ENCODE assay signal across 9 mouse cellular contexts in genomic region chr10:80159021-80159560, GRCm38 (mm10). TPM values are rescaled to one million over a fixed set of nuclear protein-coding genes. Genes with fewer than 3 reads are reported as not detected.
DNase-seq lines count a peak whose midpoint lies in the region; ATAC-seq and TF ChIP-seq lines count a peak whose summit lies in the region.
"Had no signal": no experiment of that assay in that cellular context is flagged by ENCODE, and none has a peak within 500 bp of the region (broad histone marks: within the 10 kb centered on the region; RNA-seq: fewer than 3 reads in every experiment).

No protein-coding gene starts in this region.

- no peaks in the 10 kb centered on the region for H3K27me3 ChIP-seq in cerebellum, adult 2 months (ENCODE audit: control insufficient read depth, insufficient read depth, low read length)
- no peaks in the 10 kb centered on the region for H3K27me3 ChIP-seq in CH12.LX (replicated peaks)
- no peaks in the 10 kb centered on the region for H3K27me3 ChIP-seq in embryonic facial prominence, embryonic 15.5 days
- no peaks in the 10 kb centered on the region for H3K27me3 ChIP-seq in hindbrain, embryonic 14.5 days (ENCODE audit: control insufficient read depth, insufficient read depth, low read length)
- no peaks in the 10 kb centered on the region for H3K27me3 ChIP-seq in liver, embryonic 13.5 days
- H3K27me3 ChIP-seq in midbrain, embryonic 16.5 days (ENCODE audit: control insufficient read depth, insufficient read depth, low read depth, low read length), result no peaks in the 10 kb centered on the region
- H3K27me3 ChIP-seq: Patski had no signal

- no peak for TF ChIP-seq POLR2A in cerebellum, adult 2 months (IDR thresholded peaks at IDR 0.05; ENCODE audit: borderline replicate concordance, insufficient read depth, low read length)
- TF ChIP-seq POLR2A in CH12.LX (IDR thresholded peaks at IDR 0.05; ENCODE audit: low read depth, low read length), result no peak; the same call in 1 of the 2 replicates

- peak overlapping the region; percentile 63 for H3K9ac ChIP-seq in CH12.LX (ENCODE audit: insufficient read depth, low read depth)
- peak overlapping the region; percentile 2; the same call in 1 of the 2 replicates for H3K9ac ChIP-seq in embryonic facial prominence, embryonic 15.5 days
- peak overlapping the region; percentile 59 for H3K9ac ChIP-seq in hindbrain, embryonic 14.5 days
- H3K9ac ChIP-seq in liver, embryonic 13.5 days, result peak overlapping the region; percentile 37
- peak overlapping the region; percentile 64 for H3K9ac ChIP-seq in midbrain, embryonic 16.5 days (ENCODE audit: low read depth, low read length)

- no peak for TF ChIP-seq CTCF in cerebellum, adult 2 months (IDR thresholded peaks at IDR 0.05; ENCODE audit: borderline replicate concordance, insufficient read depth, low read depth, low read length)
- no peak for TF ChIP-seq CTCF in CH12.LX (conservative IDR thresholded peaks at IDR 0.05 in 1 of 2, IDR thresholded peaks at IDR 0.05 in 1 of 2; ENCODE audit: low read depth in 2 of 2, low read length in 2 of 2)

- peak; percentile 3; the same call in 1 of the 2 replicates for ATAC-seq in embryonic facial prominence, embryonic 15.5 days (ENCODE audit: insufficient number of reproducible peaks, low FRiP score, low TSS enrichment, low read depth)
- peak; percentile 26; the same call in 1 of the 2 replicates for ATAC-seq in hindbrain, embryonic 14.5 days (ENCODE audit: low FRiP score)
- ATAC-seq in liver, embryonic 13.5 days (ENCODE audit: low read depth), result no peak
- peak; percentile 30 for ATAC-seq in midbrain, embryonic 16.5 days

- DNase-seq in cerebellum, adult 2 months, result no peak
- DNase-seq in cerebellum, postnatal 4 days (ENCODE audit: low spot score in 2 of 2), result no peak
- DNase-seq in CH12.LX (ENCODE audit: extremely low read depth), result no peak
- DNase-seq in hindbrain, embryonic 14.5 days (ENCODE audit: low spot score), result no peak
- no peak for DNase-seq in liver, embryonic 13.5 days
- no peak for DNase-seq in Muller cell, postnatal 12 days (ENCODE audit: inconsistent ontology term)

- peak overlapping the region; percentile 60 for H3K27ac ChIP-seq in cerebellum, adult 2 months (ENCODE audit: insufficient read depth, low read length)
- H3K27ac ChIP-seq in CH12.LX (ENCODE audit: insufficient read depth, low read depth), result peak overlapping the region; percentile 92
- H3K27ac ChIP-seq in embryonic facial prominence, embryonic 15.5 days (replicated peaks), result peak overlapping the region; percentile 98
- H3K27ac ChIP-seq in hindbrain, embryonic 14.5 days, result peak overlapping the region; percentile 92
- peak overlapping the region; percentile 85 for H3K27ac ChIP-seq in liver, embryonic 13.5 days
- H3K27ac ChIP-seq in midbrain, embryonic 16.5 days (ENCODE audit: low read length), result peak overlapping the region; percentile 90

- WGBS in cerebellum, adult 2 months, result 10% methylated on average over 12 of the region's 12 CpGs
- 7% methylated on average over 12 of the region's 12 CpGs for WGBS in embryonic facial prominence, embryonic 15.5 days
- WGBS in hindbrain, embryonic 14.5 days, result 9% methylated on average over 12 of the region's 12 CpGs
- WGBS in liver, embryonic 13.5 days (ENCODE audit: insufficient replicate concordance), result 24% methylated on average over 12 of the region's 12 CpGs
- WGBS in midbrain, embryonic 16.5 days, result 5% methylated on average over 12 of the region's 12 CpGs

- peak overlapping the region; percentile 61 for H3K4me2 ChIP-seq in CH12.LX (ENCODE audit: insufficient read depth, low read depth, poor library complexity, severe bottlenecking)
- peak overlapping the region; percentile 79 for H3K4me2 ChIP-seq in embryonic facial prominence, embryonic 15.5 days (replicated peaks)
- H3K4me2 ChIP-seq in hindbrain, embryonic 14.5 days (replicated peaks), result peak overlapping the region; percentile 74
- peak overlapping the region; percentile 95 for H3K4me2 ChIP-seq in liver, embryonic 13.5 days
- peak overlapping the region; percentile 78 for H3K4me2 ChIP-seq in midbrain, embryonic 16.5 days (ENCODE audit: low read length)

- no peaks in the 10 kb centered on the region for H3K9me3 ChIP-seq in CH12.LX (replicated peaks; ENCODE audit: low read length)
- no peaks in the 10 kb centered on the region for H3K9me3 ChIP-seq in embryonic facial prominence, embryonic 15.5 days (replicated peaks)
- H3K9me3 ChIP-seq in hindbrain, embryonic 14.5 days (ENCODE audit: control insufficient read depth, low read length), result no peaks in the 10 kb centered on the region
- H3K9me3 ChIP-seq in liver, embryonic 13.5 days (replicated peaks), result no peaks in the 10 kb centered on the region
- no peaks in the 10 kb centered on the region for H3K9me3 ChIP-seq in midbrain, embryonic 16.5 days (replicated peaks; ENCODE audit: control insufficient read depth, low read length, poor library complexity, severe bottlenecking)

- dilution Hi-C loops in CH12.LX (cut with MboI; ENCODE audit: extremely low pct_ligation_motif_present, extremely low pct_unique_long_range_greater_than_20kb, low sequenced_read_pairs), result no loop called here

- TF ChIP-seq RAD21 in CH12.LX (IDR thresholded peaks at IDR 0.05; ENCODE audit: low read depth, low read length), result no peak

- peak overlapping the region; percentile 54 for H3K4me3 ChIP-seq in cerebellum, adult 2 months (replicated peaks; ENCODE audit: insufficient read depth, low read depth, low read length)
- peak overlapping the region; percentile 51 to 66 (median 54) for H3K4me3 ChIP-seq in CH12.LX (replicated peaks in 1 of 3; ENCODE audit: low read depth in 2 of 3, low read length in 2 of 3, poor library complexity in 1 of 3)
- H3K4me3 ChIP-seq in embryonic facial prominence, embryonic 15.5 days (replicated peaks), result peak overlapping the region; percentile 47
- peak overlapping the region; percentile 30 for H3K4me3 ChIP-seq in hindbrain, embryonic 14.5 days (replicated peaks; ENCODE audit: low read length)
- peak overlapping the region; percentile 59 for H3K4me3 ChIP-seq in liver, embryonic 13.5 days (replicated peaks)
- H3K4me3 ChIP-seq in midbrain, embryonic 16.5 days (ENCODE audit: low read depth, low read length), result peak overlapping the region; percentile 46

- in situ Hi-C loops in CH12.LX (cut with MboI; ENCODE audit: low pct_ligation_motif_present, low pct_unique_long_range_greater_than_20kb, low sequenced_read_pairs), result no loop called here

- TF ChIP-seq EP300 in CH12.LX (IDR thresholded peaks at IDR 0.05; ENCODE audit: low read length), result no peak

- H3K36me3 ChIP-seq in CH12.LX (replicated peaks in 1 of 2; ENCODE audit: control insufficient read depth in 1 of 2, insufficient read depth in 1 of 2, low read length in 1 of 2), result peaks cover 28 to 36% of the 10 kb centered on the region in 2 experiments
- H3K36me3 ChIP-seq in embryonic facial prominence, embryonic 15.5 days, result peaks cover 36% of the 10 kb centered on the region
- H3K36me3 ChIP-seq in hindbrain, embryonic 14.5 days (replicated peaks; ENCODE audit: control insufficient read depth, insufficient read depth), result peaks cover 44% of the 10 kb centered on the region
- H3K36me3 ChIP-seq in liver, embryonic 13.5 days, result peaks cover 36% of the 10 kb centered on the region
- H3K36me3 ChIP-seq in midbrain, embryonic 16.5 days (ENCODE audit: control insufficient read depth, insufficient read depth, low read length), result peaks cover 25% of the 10 kb centered on the region

- H3K79me2 ChIP-seq in CH12.LX (replicated peaks; ENCODE audit: control insufficient read depth, extremely low read depth, insufficient read depth, poor library complexity, severe bottlenecking), result no peaks in the 10 kb centered on the region

- H3K4me1 ChIP-seq in cerebellum, adult 2 months (ENCODE audit: control insufficient read depth, insufficient read depth, low read length), result peaks cover 19% of the 10 kb centered on the region
- peaks cover 35 to 87% of the 10 kb centered on the region in 2 experiments for H3K4me1 ChIP-seq in CH12.LX (ENCODE audit: control insufficient read depth in 1 of 2, insufficient read depth in 2 of 2)
- peaks cover 94% of the 10 kb centered on the region for H3K4me1 ChIP-seq in embryonic facial prominence, embryonic 15.5 days
- H3K4me1 ChIP-seq in hindbrain, embryonic 14.5 days (replicated peaks; ENCODE audit: control insufficient read depth, insufficient read depth, low read length), result peaks cover 30% of the 10 kb centered on the region
- H3K4me1 ChIP-seq in liver, embryonic 13.5 days (replicated peaks), result peaks cover 95% of the 10 kb centered on the region
- H3K4me1 ChIP-seq in midbrain, embryonic 16.5 days (ENCODE audit: control insufficient read depth, insufficient read depth, low read length), result peaks cover 23% of the 10 kb centered on the region

RNA-seq across cellular contexts. Expression of gene Cirbp, which starts 6.7 kb away (rescaled TPM):
- 240 and 261 TPM in 2 replicates for polyA plus RNA-seq in cerebellum, adult 2 months (2012; rRNA removed)
- total RNA-seq in CH12.LX (2012; rRNA removed) (28.3 and 34.4 TPM in 2 replicates), CH12.LX (2014; rRNA removed) (27.0 and 31.9 TPM in 2 replicates)
- 40.2 and 45.9 TPM in 2 replicates for polyA plus RNA-seq in CH12.LX (2012; ENCODE audit: insufficient read length, low read depth)
- polyA plus RNA-seq in embryonic facial prominence, embryonic 15.5 days (2015; fragmentation: Nextera tagmentation; extraction: Ambion mirVana), result 102 and 116 TPM in 2 replicates
- polyA plus RNA-seq in hindbrain, embryonic 14.5 days (2014; fragmentation: Nextera tagmentation; extraction: Ambion mirVana), result 203 and 252 TPM in 2 replicates
- 19.5 and 21.9 TPM in 2 replicates for polyA plus RNA-seq in liver, embryonic 13.5 days (2015; fragmentation: Nextera tagmentation; extraction: Ambion mirVana)
- 380 and 398 TPM in 2 replicates for polyA plus RNA-seq in midbrain, embryonic 16.5 days (2015; fragmentation: Nextera tagmentation; extraction: Ambion mirVana)

RNA-seq across cellular contexts. Expression of gene Midn, which starts 11.0 kb away (rescaled TPM):
- 26.1 and 26.5 TPM in 2 replicates for polyA plus RNA-seq in cerebellum, adult 2 months (2012; rRNA removed)
- total RNA-seq in CH12.LX (2012; rRNA removed) (11.6 and 16.2 TPM in 2 replicates), CH12.LX (2014; rRNA removed) (3.9 and 4.7 TPM in 2 replicates)
- polyA plus RNA-seq in CH12.LX (2012; ENCODE audit: insufficient read length, low read depth), result 25.2 and 33.2 TPM in 2 replicates
- 18.3 and 20.4 TPM in 2 replicates for polyA plus RNA-seq in embryonic facial prominence, embryonic 15.5 days (2015; fragmentation: Nextera tagmentation; extraction: Ambion mirVana)
- 44.1 and 54.4 TPM in 2 replicates for polyA plus RNA-seq in hindbrain, embryonic 14.5 days (2014; fragmentation: Nextera tagmentation; extraction: Ambion mirVana)
- polyA plus RNA-seq in liver, embryonic 13.5 days (2015; fragmentation: Nextera tagmentation; extraction: Ambion mirVana), result 3.0 and 3.3 TPM in 2 replicates
- 15.5 and 21.1 TPM in 2 replicates for polyA plus RNA-seq in midbrain, embryonic 16.5 days (2015; fragmentation: Nextera tagmentation; extraction: Ambion mirVana)

RNA-seq across cellular contexts. Expression of gene 1600002K03Rik, which starts 13.7 kb away (rescaled TPM):
- polyA plus RNA-seq in cerebellum, adult 2 months (2012; rRNA removed), result 16.4 and 18.0 TPM in 2 replicates
- total RNA-seq in CH12.LX (2012; rRNA removed) (30.5 and 37.7 TPM in 2 replicates), CH12.LX (2014; rRNA removed) (34.3 and 40.2 TPM in 2 replicates)
- 19.3 and 21.9 TPM in 2 replicates for polyA plus RNA-seq in CH12.LX (2012; ENCODE audit: insufficient read length, low read depth)
- polyA plus RNA-seq in embryonic facial prominence, embryonic 15.5 days (2015; fragmentation: Nextera tagmentation; extraction: Ambion mirVana), result 12.0 and 13.6 TPM in 2 replicates
- 7.0 and 7.7 TPM in 2 replicates for polyA plus RNA-seq in hindbrain, embryonic 14.5 days (2014; fragmentation: Nextera tagmentation; extraction: Ambion mirVana)
- 14.8 and 15.1 TPM in 2 replicates for polyA plus RNA-seq in liver, embryonic 13.5 days (2015; fragmentation: Nextera tagmentation; extraction: Ambion mirVana)
- 11.0 and 11.4 TPM in 2 replicates for polyA plus RNA-seq in midbrain, embryonic 16.5 days (2015; fragmentation: Nextera tagmentation; extraction: Ambion mirVana)

RNA-seq across cellular contexts. Expression of gene Cbarp, which starts 18.5 kb away (rescaled TPM):
- polyA plus RNA-seq in cerebellum, adult 2 months (2012; rRNA removed), result 147 and 151 TPM in 2 replicates
- 2.3 and 2.6 TPM in 2 replicates for total RNA-seq in CH12.LX (2012; rRNA removed)
- total RNA-seq in CH12.LX (2014; rRNA removed), result 0.09 and 0.19 TPM in 2 replicates
- polyA plus RNA-seq in CH12.LX (2012; ENCODE audit: insufficient read length, low read depth), result 1.7 and 2.4 TPM in 2 replicates
- 9.3 and 10.9 TPM in 2 replicates for polyA plus RNA-seq in embryonic facial prominence, embryonic 15.5 days (2015; fragmentation: Nextera tagmentation; extraction: Ambion mirVana)
- polyA plus RNA-seq in hindbrain, embryonic 14.5 days (2014; fragmentation: Nextera tagmentation; extraction: Ambion mirVana), result 93.4 and 96.4 TPM in 2 replicates
- polyA plus RNA-seq in liver, embryonic 13.5 days (2015; fragmentation: Nextera tagmentation; extraction: Ambion mirVana), result 0.54 and 0.69 TPM in 2 replicates
- polyA plus RNA-seq in midbrain, embryonic 16.5 days (2015; fragmentation: Nextera tagmentation; extraction: Ambion mirVana), result 70.3 and 81.6 TPM in 2 replicates

RNA-seq across cellular contexts. Expression of gene Efna2, which starts 20.2 kb away (rescaled TPM):
- polyA plus RNA-seq in cerebellum, adult 2 months (2012; rRNA removed), result 10.2 and 10.7 TPM in 2 replicates
- 0.63 and 1.5 TPM in 2 replicates for total RNA-seq in CH12.LX (2012; rRNA removed)
- total RNA-seq in CH12.LX (2014; rRNA removed), result 0.23 and 0.34 TPM in 2 replicates
- polyA plus RNA-seq in CH12.LX (2012; ENCODE audit: insufficient read length, low read depth), result 0.45 and 0.86 TPM in 2 replicates
- polyA plus RNA-seq in embryonic facial prominence, embryonic 15.5 days (2015; fragmentation: Nextera tagmentation; extraction: Ambion mirVana), result 30.9 and 31.8 TPM in 2 replicates
- polyA plus RNA-seq in hindbrain, embryonic 14.5 days (2014; fragmentation: Nextera tagmentation; extraction: Ambion mirVana), result 25.9 and 26.2 TPM in 2 replicates
- polyA plus RNA-seq in liver, embryonic 13.5 days (2015; fragmentation: Nextera tagmentation; extraction: Ambion mirVana), result 0.98 and 1.1 TPM in 2 replicates
- 37.3 and 43.3 TPM in 2 replicates for polyA plus RNA-seq in midbrain, embryonic 16.5 days (2015; fragmentation: Nextera tagmentation; extraction: Ambion mirVana)

Comparison
In these comparisons a context has a peak if more than half of its experiments do, and no peak if none do; other contexts are left out.
1. H3K9ac ChIP-seq: peak in every context shown above with its lines; median percentile 64 in midbrain, embryonic 16.5 days; 63 in CH12.LX; 59 in hindbrain, embryonic 14.5 days; 37 in liver, embryonic 13.5 days; 2 in embryonic facial prominence, embryonic 15.5 days.